Mouse (Mus musculus) limb, embryonic 14.5 days (tissue): ENCODE data around the gene Zfp853. TPM values are rescaled to one million over a fixed set of nuclear protein-coding genes. Genes with fewer than 3 reads are reported as not detected.

Source experiments
- ATAC-seq: fragments of 200-750 bp; cut with Nextera tagmentation; 2 replicates; pipeline ENCODE4 v1.8.0; 2017; ENCODE audit warnings: low read depth, moderate number of reproducible peaks, moderate TSS enrichment; ENCODE audit not compliant: low FRiP score
- DNase-seq: peaks from one replicate; pipeline ENCODE4 v3.0.0-alpha.2; 2015; ENCODE audit warnings: low spot score
- H3K27ac ChIP-seq: fragments of 300-500 bp; sonication (generic); replicated peaks from 2 replicates; pipeline ENCODE4 v1.5.1; 2014; ENCODE audit warnings: low read depth, mild to moderate bottlenecking, low read length, moderate library complexity, mixed read lengths
- H3K27me3 ChIP-seq: fragments of 300-500 bp; sonication (generic); 2 replicates; pipeline ENCODE4 v1.6.1; 2014; ENCODE audit warnings: low read length, mixed read lengths; ENCODE audit not compliant: control insufficient read depth, insufficient read depth
- H3K36me3 ChIP-seq: fragments of 300-500 bp; sonication (generic); 2 replicates; pipeline ENCODE4 v1.6.1; 2014; ENCODE audit warnings: mild to moderate bottlenecking, low read length, moderate library complexity, mixed read lengths; ENCODE audit not compliant: control insufficient read depth, insufficient read depth
- H3K4me1 ChIP-seq: fragments of 300-500 bp; sonication (generic); 2 replicates; pipeline ENCODE4 v1.6.1; 2014; ENCODE audit warnings: antibody characterized with exemption, low read length, mixed read lengths; ENCODE audit not compliant: control insufficient read depth, insufficient read depth
- H3K4me2 ChIP-seq: fragments of 300-500 bp; sonication (generic); replicated peaks from 2 replicates; pipeline ENCODE4 v1.6.1; 2014; ENCODE audit warnings: low read depth, mild to moderate bottlenecking, low read length, moderate library complexity; ENCODE audit not compliant: severe bottlenecking
- H3K4me3 ChIP-seq: fragments of 300-500 bp; sonication (generic); replicated peaks from 2 replicates; pipeline ENCODE4 v1.5.1; 2014; ENCODE audit warnings: low read length
- H3K9ac ChIP-seq: fragments of 300-500 bp; sonication (generic); 2 replicates; pipeline ENCODE4 v1.6.1; 2014; ENCODE audit warnings: mild to moderate bottlenecking, low read depth, low read length, moderate library complexity; ENCODE audit not compliant: severe bottlenecking
- H3K9me3 ChIP-seq: fragments of 300-500 bp; sonication (generic); 2 replicates; pipeline ENCODE4 v1.6.1; 2016; ENCODE audit warnings: low read length; ENCODE audit not compliant: control insufficient read depth
- POLR2A ChIP-seq: fragments of 200-500 bp; IDR thresholded peaks from 2 replicates; pipeline ENCODE4 v1.8.0; 2012; ENCODE audit warnings: inconsistent platforms, mild to moderate bottlenecking, moderate library complexity, borderline replicate concordance; ENCODE audit not compliant: insufficient read depth, insufficient read length; ENCODE audit errors: extremely low read depth
- WGBS: fragments of 180-500 bp; shearing (Covaris S2); extraction: QIAGEN DNeasy Blood & Tissue Kit; methylation state at CpG from one replicate; pipeline ENCODE4 v1.1.7; 2014; 5-methylcytosine and 5-hydroxymethylcytosine counted together
- polyA plus RNA-seq, 2 experiments: library from polyadenylated mRNA; depleted of rRNA in 1 of 2; stranded (reverse) in 1 of 2; unstranded in 1 of 2; fragments of >200 nt; fragmentation: Nextera tagmentation in 1 of 2; extraction: Ambion mirVana in 1 of 2; gene quantifications; 2 replicates each; pipeline versions ENCODE4 v1.2.1 to v1.2.3; 2012 to 2014

Gene Zfp853
- polyA plus RNA-seq, 2 experiments: 0.26 to 9.1 TPM

- no peak for DNase-seq
- no peak for ATAC-seq
- TF ChIP-seq POLR2A: no peak
- Histone ChIP-seq H3K27ac (no peak overlapping the region), H3K4me3 (no peak overlapping the region), H3K9me3 (no peaks in the 10 kb centered on the region), H3K9ac (no peak overlapping the region), H3K4me2 (no peak overlapping the region), H3K4me1 (no peaks in the 10 kb centered on the region), H3K27me3 (no peaks in the 10 kb centered on the region), H3K36me3 (peaks cover 89% of the 10 kb centered on the region)
- 95% methylated on average over 7 of the region's 7 CpGs for WGBS
These were observed 10.8 kb upstream of the Zfp853 start for GRCm38 (mm10) chr5:143304251-143304650.

- DNase-seq: no peak
- no peaks in the 10 kb centered on the region for H3K9me3 ChIP-seq
- H3K4me3 ChIP-seq: no peak overlapping the region
- no peak overlapping the region for H3K4me2 ChIP-seq
- H3K36me3 ChIP-seq: peaks cover 60% of the 10 kb centered on the region
- H3K27ac ChIP-seq: no peak overlapping the region
- no peak overlapping the region for H3K9ac ChIP-seq
- H3K27me3 ChIP-seq: no peaks in the 10 kb centered on the region
- ATAC-seq: no peak
- 75% methylated on average over 8 of the region's 8 CpGs for WGBS
- H3K4me1 ChIP-seq: no peaks in the 10 kb centered on the region
- TF ChIP-seq POLR2A: no peak
These were observed 7.9 kb upstream of the Zfp853 start for GRCm38 (mm10) chr5:143301296-143301695.

GRCm38 (mm10) chr5:143299686-143300085 is 6.3 kb upstream of the Zfp853 start:
- Histone ChIP-seq H3K36me3 (peaks cover 48% of the 10 kb centered on the region), H3K4me2 (no peak overlapping the region), H3K27ac (no peak overlapping the region), H3K9ac (no peak overlapping the region), H3K4me1 (no peaks in the 10 kb centered on the region), H3K4me3 (no peak overlapping the region), H3K27me3 (no peaks in the 10 kb centered on the region), H3K9me3 (no peaks in the 10 kb centered on the region)
- ATAC-seq (no peak), DNase-seq (no peak)
- TF ChIP-seq POLR2A: no peak
- WGBS: 91% methylated on average over 4 of the region's 4 CpGs

GRCm38 (mm10) chr5:143298391-143298790 is 5.0 kb upstream of the Zfp853 start:
- Histone ChIP-seq H3K36me3 (peaks cover 40% of the 10 kb centered on the region), H3K4me2 (no peak overlapping the region), H3K27me3 (peaks cover 12% of the 10 kb centered on the region), H3K4me3 (no peak overlapping the region), H3K27ac (no peak overlapping the region), H3K4me1 (0 out of 2 replicates have a peak, but pooled peaks cover 5% of the 10 kb centered on the region), H3K9me3 (no peaks in the 10 kb centered on the region), H3K9ac (no peak overlapping the region)
- WGBS: 89% methylated on average over 7 of the region's 7 CpGs
- DNase-seq: no peak
- no peak for TF ChIP-seq POLR2A
- no peak for ATAC-seq

- 89% methylated on average over 9 of the region's 9 CpGs for WGBS
These were observed 4.6 kb upstream of the Zfp853 start for GRCm38 (mm10) chr5:143297986-143298385.

GRCm38 (mm10) chr5:143295330-143295729 is 1.9 kb upstream of the Zfp853 start:
- no peak for TF ChIP-seq POLR2A
- Histone ChIP-seq H3K27me3 (peaks cover 39% of the 10 kb centered on the region), H3K9me3 (no peaks in the 10 kb centered on the region)

More at GRCm38 (mm10) chr5:143297986-143298385, 4.6 kb upstream of the Zfp853 start:
- Histone ChIP-seq H3K4me2 (no peak overlapping the region), H3K27me3 (peaks cover 16% of the 10 kb centered on the region), H3K9ac (no peak overlapping the region), H3K36me3 (peaks cover 36% of the 10 kb centered on the region), H3K4me3 (no peak overlapping the region), H3K27ac (no peak overlapping the region), H3K4me1 (0 out of 2 replicates have a peak, but pooled peaks cover 5% of the 10 kb centered on the region), H3K9me3 (no peaks in the 10 kb centered on the region)
- DNase-seq: no peak
- TF ChIP-seq POLR2A: no peak
- ATAC-seq: no peak

More at GRCm38 (mm10) chr5:143295330-143295729, 1.9 kb upstream of the Zfp853 start:
- ATAC-seq: no peak
- 81% methylated on average over 2 of the region's 2 CpGs for WGBS
- H3K4me2 ChIP-seq: no peak overlapping the region
- no peak overlapping the region for H3K9ac ChIP-seq
- no peak overlapping the region for H3K4me3 ChIP-seq
- peaks cover 11% of the 10 kb centered on the region for H3K36me3 ChIP-seq
- DNase-seq: no peak
- H3K27ac ChIP-seq: no peak overlapping the region
- H3K4me1 ChIP-seq: 0 out of 2 replicates have a peak, but pooled peaks cover 5% of the 10 kb centered on the region
